Mouse (Mus musculus): ENCODE measurements around the gene Gm4981.
"Not testable (repeated sequence)": the region's sequence is repeated elsewhere in the genome, so short reads cannot be mapped to it uniquely, and the experiment has no call there.

The Gm4981 gene

GRCm38 (mm10) chr10:58223161-58223560 lies 13.3 kb downstream of the Gm4981 start:
- DNase-seq (ENCODE audit: low read depth) = not testable (repeated sequence)

- DNase-seq (ENCODE audit: low read depth) = not testable (repeated sequence)
Measured at GRCm38 (mm10) chr10:58221571-58221970, 14.9 kb downstream of the Gm4981 start.

GRCm38 (mm10) chr10:58220726-58221125 lies 15.8 kb downstream of the Gm4981 start:
- no peak for DNase-seq (ENCODE audit: low read depth)

- DNase-seq (ENCODE audit: low read depth) = no peak
Measured at GRCm38 (mm10) chr10:58217366-58217765, 19.1 kb downstream of the Gm4981 start.

GRCm38 (mm10) chr10:58215353-58215752 lies 21.1 kb downstream of the Gm4981 start:
- DNase-seq (ENCODE audit: low read depth) = no peak

- no peak for DNase-seq (ENCODE audit: low read depth)
Measured at GRCm38 (mm10) chr10:58214934-58215333, 21.6 kb downstream of the Gm4981 start.

- DNase-seq (ENCODE audit: low read depth) = no peak
Measured at GRCm38 (mm10) chr10:58214497-58214896, 22.0 kb downstream of the Gm4981 start.

GRCm38 (mm10) chr10:58212230-58212629 lies 24.3 kb downstream of the Gm4981 start:
- no peak for DNase-seq (ENCODE audit: low read depth)

GRCm38 (mm10) chr10:58211213-58211612 lies 25.3 kb downstream of the Gm4981 start:
- DNase-seq (ENCODE audit: low read depth) = no peak

GRCm38 (mm10) chr10:58210514-58210913 lies 26.0 kb downstream of the Gm4981 start:
- no peak for DNase-seq (ENCODE audit: low read depth)

GRCm38 (mm10) chr10:58209710-58210467 lies 26.6 kb downstream of the Gm4981 start:
- no peak for DNase-seq (ENCODE audit: low read depth)

GRCm38 (mm10) chr10:58206639-58207404 lies 29.7 kb downstream of the Gm4981 start:
- no peak for DNase-seq (ENCODE audit: low read depth)

- no peak for DNase-seq (ENCODE audit: low read depth)
Measured at GRCm38 (mm10) chr10:58205986-58206385, 30.5 kb downstream of the Gm4981 start.

Data from c-Kit-positive CD71-positive TER-119-negative erythroid progenitor cells, embryonic 14.5 days (primary cell).